Mouse (Mus musculus) spleen, adult 12 weeks (tissue): ENCODE data around the gene Agpat1.

Experiments used
- DNase-seq: peaks from one replicate; pipeline ENCODE4 v3.0.0; 2022; ENCODE audit warnings: low spot score

Agpat1 gene

DNA sequence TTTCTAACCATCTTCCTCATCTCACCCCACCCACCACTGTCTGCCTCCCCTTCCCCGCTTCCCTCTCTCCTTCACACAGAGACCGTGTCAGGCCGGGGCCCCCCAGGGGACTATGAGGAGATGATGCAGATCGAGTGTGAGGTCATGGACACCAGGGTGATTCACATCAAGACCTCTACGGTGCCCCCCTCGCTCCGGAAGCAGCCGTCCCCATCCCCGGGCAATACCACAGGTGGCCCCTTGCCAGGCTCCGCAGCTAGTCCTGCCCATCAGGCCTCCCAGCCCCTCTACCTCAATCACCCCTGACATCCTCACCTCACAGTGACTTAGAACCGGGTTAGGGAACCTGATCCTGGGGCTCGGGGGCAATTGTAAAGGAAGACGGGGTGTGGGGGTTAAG, 50.3 kb downstream of the Agpat1 start:
- DNase-seq: no peak

DNA sequence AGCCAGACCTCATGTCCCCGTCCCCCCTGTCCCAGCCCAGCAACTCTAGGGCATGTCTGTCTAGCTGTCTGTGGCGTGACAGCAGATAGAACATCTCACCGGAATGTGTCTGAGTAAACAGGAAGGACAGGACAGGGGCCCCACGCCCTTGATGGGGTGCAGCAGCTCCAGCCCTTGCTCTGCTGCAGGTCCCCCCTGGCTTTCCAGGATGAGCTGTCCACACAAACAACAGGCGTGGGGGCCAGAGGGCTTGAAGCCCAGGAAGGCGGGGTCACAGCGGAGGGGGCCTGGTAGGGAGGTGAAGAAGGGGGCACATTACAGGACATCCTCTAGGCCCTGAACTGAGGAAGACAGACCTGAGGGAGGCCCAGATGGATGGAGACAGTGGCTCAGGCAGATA, 51.1 kb downstream of the Agpat1 start:
- DNase-seq: no peak

DNA sequence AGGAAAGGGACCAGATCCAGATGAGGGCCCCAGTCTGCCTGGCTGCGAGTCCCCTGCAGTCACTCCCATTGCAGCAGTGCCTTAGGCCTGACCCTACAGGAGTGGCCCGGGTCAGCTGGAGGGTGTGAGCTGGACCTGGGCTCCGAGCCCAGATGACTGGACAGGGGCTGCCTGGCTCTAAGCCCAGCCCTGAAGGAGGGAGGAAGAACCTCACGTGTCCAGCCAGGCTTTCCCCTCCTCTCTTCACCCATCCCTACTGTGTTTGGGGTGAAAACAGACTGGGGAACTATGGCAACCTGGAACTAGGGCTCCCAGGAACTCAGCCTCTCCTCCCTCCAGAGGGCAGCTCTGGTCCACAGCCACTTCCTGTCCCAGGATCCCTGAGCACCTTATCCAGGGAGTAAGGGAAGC, 51.5 kb downstream of the Agpat1 start:
- no peak for DNase-seq

DNA sequence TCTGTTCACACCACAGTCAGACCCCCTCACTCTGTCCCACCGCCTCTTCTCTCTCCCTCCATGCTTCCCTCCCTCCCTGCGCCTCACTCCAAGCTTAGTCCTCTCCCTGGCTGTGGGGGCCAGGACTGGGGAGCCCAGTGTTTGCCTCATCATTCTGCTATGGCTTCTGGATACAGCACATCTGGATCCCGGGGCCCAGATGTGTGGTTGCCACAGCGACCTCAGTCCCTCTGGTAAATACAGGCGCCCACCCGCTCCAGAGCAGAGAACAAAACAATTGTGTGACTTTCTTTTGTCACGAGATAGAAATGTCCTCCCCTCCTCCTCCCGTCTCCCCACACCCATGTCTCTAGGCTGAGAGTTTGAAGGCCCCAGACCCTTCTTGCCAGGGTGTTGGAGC, 52.6 kb downstream of the Agpat1 start:
- DNase-seq: no peak

DNA sequence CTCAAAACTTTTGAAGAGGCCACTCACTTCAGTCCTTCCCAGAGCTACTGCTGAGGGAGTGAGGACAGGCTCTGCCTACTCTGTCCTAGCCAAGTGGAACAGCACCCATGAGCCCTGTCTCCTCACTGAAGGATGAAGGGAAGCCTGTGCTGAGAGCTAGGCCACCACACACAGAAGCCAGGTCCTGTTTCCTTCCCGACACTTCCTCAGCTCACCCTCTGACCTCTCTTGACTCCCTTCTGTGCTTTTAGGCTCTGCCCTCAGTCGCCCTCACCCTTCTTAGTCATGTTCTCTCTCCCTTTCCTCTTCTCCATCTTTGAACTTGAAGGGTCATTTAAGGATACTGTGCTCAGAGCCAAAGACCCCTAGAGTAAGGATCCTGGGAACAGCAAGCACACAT, 53.2 kb downstream of the Agpat1 start:
- DNase-seq: no peak

DNA sequence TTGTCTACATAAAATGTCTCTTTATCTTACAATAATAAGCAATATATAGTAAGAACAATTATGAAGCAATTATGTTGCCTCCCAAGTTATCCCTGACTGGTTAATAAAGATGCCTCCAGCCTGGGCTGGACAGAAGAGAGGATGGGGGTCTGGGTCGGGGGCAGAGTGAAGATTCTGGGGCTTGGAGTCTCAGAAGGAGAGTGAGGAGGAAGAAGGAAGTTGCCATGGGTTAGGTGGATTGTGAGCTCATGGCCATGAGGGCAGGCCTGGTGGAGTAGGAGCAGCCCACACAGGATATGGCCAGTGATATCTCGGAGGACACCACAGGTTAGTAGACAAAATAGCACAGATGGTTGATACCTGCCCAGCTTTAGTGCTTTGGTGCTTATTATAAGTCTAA, 54.1 kb downstream of the Agpat1 start:
- no peak for DNase-seq

DNA sequence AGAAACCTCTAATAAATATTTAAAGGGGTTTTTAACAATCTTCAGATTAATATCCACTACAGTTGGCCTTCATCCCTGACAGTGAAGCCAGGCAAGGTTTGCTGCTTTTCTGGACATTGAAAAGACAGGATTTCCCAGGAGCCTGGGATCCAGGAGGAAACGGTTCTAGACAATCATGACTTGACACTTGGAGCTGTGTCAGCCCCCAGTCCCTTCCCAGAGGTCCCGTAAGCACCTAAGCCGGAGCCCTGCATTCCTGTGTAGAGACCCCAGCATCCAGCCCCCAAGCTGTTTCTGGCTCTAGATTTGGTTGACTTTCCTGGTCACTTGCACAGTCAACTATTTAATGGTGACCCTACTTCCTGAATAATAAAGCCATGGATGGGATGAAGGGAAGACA, 54.5 kb downstream of the Agpat1 start:
- DNase-seq: no peak

DNA sequence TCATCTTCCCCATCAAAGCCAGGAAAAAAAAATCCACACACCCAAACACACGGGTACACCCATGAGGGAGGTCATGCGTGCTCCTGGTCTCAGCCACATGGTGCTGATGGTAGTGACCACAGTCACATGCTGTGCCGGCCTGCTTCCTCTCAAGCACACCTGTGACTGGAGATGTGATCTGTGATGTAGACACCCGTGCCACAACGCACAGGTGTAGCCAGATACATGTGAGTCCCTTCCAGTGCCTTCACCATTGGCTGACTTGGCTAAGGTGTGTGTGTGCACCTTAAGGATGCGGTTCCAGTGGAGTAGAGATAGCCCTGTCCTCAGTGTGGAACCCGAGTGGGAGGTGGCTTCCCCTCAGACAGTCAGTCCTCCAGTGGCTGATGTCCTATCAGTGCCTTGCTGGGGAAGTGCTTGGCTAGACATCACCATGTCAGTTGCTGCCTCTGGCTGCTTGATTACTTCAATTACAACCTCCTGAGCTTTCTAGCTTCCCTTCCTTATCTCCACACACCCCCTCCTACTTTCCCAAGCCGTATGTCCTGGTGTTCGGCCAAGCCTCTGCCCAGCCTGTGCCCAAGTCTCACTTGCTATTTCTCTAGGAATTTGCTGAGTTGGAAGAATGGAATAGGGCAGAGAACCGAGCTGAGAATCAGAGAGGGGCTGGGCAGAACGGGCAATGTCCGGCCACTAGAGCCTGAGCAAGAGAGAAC, 55.3 kb downstream of the Agpat1 start:
- DNase-seq: no peak

DNA sequence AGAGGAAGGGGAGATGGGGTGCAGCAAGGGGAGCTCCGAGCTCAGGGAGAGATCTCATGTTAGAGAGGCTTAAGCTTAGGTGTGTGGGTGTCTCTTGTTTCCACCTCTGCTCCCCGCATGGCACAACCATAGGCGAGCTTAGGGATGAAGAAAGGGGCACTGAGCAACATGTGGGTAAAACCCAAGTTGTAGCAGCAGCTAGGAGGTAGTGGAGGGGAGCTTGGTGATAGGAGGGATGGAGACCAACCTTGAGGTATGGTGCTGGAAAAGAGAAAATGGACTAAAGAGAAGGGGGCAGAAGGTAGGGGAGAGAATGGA, 55.8 kb downstream of the Agpat1 start:
- DNase-seq: no peak

DNA sequence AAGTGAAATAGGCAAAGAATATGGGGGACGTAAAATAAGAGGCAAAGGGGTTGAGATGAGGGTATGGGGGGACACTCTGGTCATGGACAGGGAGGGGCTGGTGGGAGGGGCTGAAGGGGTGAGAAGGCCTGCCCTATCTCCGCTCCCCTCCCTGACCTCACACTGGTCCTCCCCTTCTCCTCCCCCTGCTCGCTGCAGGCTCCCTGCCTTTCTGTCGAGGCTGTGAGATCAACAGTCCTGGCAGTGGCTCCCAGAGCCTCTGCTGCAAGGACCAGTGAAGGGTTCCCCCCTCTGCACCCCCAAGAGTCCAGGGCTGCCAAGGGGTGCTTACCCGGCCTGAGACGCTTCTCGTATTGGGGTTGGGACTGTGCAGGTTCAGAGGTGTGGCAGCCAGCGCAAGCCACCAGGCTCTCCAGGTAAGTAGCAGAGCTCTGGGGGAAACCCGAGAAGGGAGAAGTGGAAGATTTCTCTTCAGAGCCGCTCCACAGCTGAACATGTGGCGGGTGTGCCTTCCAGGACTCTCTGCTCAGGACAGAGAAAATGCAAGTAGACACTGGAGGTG, 56.3 kb downstream of the Agpat1 start:
- DNase-seq: no peak

DNA sequence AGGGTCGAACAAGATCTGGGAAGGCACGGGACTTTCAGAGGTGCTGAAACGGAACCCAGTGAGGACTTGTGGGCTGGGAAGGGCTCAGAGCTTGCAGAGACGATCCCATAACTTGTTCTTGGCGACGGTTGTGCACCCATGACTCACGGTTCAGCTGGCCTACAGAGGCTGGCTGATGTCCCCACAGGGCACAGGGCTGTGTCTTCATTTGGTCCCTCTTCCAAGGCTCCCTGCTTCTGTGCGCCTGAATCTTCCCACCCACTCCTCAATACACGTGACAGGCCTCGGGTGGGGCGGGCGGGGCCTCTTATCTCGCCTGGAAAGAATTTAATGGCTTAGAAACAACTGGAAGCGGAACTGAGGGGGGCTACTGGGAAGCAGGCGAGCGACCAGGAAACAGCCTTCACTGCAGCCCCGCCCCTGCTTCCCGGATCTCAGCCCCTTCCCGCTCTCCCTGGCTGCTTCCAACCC, 57.1 kb downstream of the Agpat1 start:
- DNase-seq: no peak

DNA sequence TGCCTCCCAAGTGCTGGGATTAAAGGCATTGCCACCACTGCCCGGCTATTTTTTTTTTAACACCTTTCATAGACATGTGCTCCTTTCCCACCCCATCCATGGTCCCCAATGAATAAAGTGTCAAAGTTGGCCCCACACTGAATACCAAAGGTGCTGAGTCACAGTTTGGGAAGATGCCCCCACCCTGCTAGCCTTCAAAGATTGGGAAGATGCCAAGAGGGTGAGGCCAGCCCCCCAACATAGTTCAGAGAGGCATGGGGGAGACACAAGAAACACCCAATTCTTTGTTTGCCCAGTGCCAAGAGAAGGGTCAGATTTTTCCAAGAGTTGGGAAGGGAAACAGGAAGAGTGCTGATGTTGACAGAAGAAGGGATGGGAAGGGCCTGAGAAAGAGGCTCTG, 58.4 kb downstream of the Agpat1 start:
- DNase-seq: no peak

DNA sequence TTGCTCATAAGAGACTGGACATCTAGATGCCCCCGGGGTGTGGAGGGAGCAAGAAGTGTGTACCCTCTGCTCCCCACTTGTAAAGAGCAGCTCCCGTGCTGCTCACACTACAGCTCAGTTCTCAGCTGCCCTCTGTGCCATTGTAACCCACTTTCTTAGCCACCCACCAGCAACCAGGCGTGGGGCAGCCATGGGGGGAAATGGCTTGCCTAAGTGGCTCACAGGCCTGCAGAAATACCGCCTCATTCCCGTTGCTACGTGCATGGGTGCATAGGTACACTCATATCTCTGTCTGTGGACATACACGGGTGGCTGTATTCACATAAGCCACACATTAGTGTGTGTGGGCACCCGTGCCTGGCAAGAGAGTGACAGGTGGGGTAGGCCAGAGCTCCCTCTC, 58.9 kb downstream of the Agpat1 start:
- DNase-seq: no peak
